Mouse (Mus musculus) cerebellum, adult 8-10 months (tissue): ENCODE data around the gene Pcdh17.

ENCODE experiments used
- DNase-seq: peaks from one replicate; pipeline ENCODE4 v3.0.0; 2022

Gene Pcdh17

DNA sequence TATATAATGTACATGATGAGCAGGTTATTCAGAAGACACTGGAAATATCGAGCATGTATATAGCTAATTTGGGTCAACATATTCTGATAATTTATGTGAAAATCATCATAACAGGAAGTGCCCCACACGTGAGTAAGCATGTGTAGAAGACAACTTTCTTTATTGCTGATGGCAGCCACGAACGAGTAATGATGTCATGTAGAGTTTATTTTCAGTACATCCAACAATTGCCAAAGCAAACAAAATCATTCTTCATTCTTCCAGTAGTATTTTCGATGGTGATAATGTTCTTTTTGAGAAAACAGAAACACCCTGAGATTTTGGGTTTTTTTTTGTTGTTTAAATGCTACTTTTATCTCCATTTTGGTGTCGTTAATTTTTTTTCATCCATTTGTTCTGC is 37.2 kb downstream of the Pcdh17 start:
- no peak for DNase-seq

DNA sequence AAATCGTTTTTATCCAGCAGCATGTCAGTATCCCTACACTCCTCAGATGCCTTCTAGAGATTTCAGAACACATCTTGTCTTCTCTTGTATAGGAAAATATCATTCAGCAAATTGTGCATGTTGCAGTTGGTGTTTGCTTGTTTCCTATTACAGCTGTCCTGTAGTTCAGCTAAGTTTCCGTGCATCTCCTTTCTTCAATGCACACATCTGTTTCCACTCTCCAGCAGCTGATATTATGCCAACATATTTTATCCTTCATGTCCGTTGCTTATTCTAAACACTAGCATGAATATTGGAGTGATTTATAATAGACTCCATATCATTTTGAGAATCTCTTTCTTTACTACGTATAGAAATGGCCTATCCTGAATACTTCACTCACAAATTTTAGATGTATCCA is 41.0 kb downstream of the Pcdh17 start:
- DNase-seq = no peak

DNA sequence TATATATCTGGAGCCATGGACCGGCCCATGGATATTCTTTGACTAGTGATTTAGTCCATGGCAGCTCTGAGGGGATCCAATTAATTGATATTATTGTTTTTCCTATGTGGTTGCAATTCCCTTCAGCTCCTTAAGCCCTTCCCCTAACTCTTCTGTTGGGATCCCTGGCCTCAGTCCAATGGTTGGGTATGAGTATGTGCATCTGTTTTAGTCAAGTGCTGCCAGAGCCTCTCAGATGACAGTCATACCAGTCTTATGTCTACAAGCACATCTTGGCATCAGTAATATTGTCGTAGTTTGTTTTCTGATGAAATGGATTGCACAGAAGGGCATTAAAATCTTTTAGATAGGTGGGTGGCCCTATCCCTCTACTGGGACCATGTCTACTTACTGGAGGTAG is 67.6 kb downstream of the Pcdh17 start:
- no peak for DNase-seq

DNA sequence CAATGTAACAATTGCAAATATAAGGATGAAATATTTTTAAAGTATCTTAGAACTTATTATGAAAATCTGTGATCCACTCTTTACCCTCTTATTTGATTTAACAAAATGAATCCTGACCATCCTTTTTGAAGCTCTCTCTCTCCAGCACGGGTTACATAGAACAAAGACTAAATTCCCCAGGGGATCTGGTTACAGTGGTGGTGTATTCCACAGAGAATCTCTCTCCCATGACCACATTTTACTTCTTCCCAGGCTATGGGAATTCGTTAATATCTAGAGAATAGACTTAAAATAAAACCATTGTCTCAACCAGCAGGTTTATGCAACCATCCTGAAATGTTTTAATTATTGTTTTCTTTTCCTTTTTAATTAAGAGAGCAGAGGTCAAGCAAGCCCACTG is 89.0 kb downstream of the Pcdh17 start:
- no peak for DNase-seq

- no peak for DNase-seq
These were observed 91.9 kb downstream of the Pcdh17 start for GRCm38 (mm10) chr14:84535264-84535663.

DNA sequence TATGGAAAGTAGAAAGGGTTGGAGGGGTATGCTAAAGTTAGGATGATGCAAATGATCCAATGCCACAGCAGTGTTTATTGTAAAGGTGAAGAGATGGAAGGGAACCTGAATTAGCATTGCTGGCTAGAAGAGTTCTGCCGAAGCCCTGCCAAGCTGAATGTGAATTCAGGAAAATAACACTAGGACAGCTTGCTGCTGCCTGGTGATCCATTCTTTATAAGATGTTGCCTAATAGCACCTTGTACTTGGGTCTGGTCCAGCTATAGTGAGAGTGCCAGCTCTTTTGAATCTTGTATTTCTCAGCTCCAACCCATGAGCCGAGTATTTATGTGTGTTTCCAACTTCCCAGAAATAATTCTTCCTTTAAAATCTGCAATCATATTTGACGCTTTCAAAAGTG is 98.5 kb downstream of the Pcdh17 start:
- DNase-seq = no peak

DNA sequence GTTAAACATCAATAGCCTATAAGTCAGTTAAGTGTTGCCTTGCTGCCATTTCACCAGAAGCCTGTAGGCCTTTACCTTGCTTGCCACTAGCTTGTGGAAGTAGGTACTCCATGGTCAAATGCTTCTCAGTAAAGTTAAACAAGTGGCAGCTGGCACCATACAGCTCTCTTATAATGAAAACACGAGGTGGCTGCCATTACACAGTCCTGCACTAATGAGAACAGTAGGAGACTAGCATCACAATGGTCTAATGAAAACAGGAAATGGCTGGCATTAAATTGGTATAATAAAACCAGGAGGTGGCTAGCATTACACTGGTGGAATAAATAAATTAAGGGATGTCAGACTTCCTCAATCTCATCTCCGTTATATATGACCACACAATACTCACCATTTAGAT is 102.6 kb downstream of the Pcdh17 start:
- DNase-seq = no peak

DNA sequence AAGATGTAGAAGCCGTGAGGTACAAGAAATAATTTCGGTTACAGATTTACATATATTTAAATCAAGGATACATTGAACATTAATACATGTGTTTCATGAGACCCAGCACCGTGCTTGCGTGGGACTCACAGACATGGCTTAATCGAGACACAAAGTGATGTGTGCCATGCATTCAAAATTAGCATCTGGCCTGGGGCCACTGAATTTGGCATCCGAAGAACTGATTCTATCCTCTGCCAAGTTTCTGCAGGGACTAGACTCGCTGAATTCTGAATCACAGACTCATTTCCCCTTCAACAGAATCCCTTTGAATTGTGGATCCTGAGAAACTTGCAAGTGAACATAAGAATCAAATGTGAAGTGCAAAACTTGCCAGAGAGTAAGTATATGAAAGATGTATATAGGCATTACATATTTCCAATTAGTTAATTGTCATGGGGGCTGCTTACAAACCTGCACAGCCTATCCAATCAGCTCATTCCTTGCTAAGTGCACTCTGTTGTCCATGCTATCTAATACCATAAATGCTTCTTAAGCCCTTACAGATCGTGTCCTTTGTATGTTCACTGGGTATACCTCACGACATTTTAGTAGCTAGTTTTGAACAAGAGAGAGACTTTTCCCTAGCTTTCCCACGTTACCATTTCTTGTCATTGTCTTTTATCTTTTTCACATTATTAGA is 104.3 kb downstream of the Pcdh17 start:
- no peak for DNase-seq

GRCm38 (mm10) chr14:84551546-84551945 is 108.2 kb downstream of the Pcdh17 start:
- DNase-seq = no peak

- no peak for DNase-seq
These were observed 127.7 kb downstream of the Pcdh17 start for GRCm38 (mm10) chr14:84571071-84571470.
